Mouse (Mus musculus) ES-Bruce4 (cell line): Measurements from ENCODE around the gene Cux1. TPM values are rescaled to one million over a fixed set of nuclear protein-coding genes. Genes with fewer than 3 reads are reported as not detected.

Experiments
- H3K27ac ChIP-seq: 2 replicates; pipeline ENCODE4 v1.5.1; 2012; ENCODE audit warnings: low read length, inconsistent platforms; ENCODE audit not compliant: insufficient read depth
- H3K27me3 ChIP-seq: 2 replicates; pipeline ENCODE4 v1.6.1; 2012; ENCODE audit warnings: mild to moderate bottlenecking, low read length, inconsistent platforms; ENCODE audit not compliant: control insufficient read depth, poor library complexity, insufficient read depth, severe bottlenecking
- H3K36me3 ChIP-seq: 2 replicates; pipeline ENCODE4 v1.6.1; 2012; ENCODE audit warnings: inconsistent platforms, mild to moderate bottlenecking, low read length, moderate library complexity; ENCODE audit not compliant: control insufficient read depth, poor library complexity, insufficient read depth, severe bottlenecking
- H3K4me1 ChIP-seq: one replicate; pipeline ENCODE4 v1.8.1; 2011; ENCODE audit warnings: low read length; ENCODE audit not compliant: control insufficient read depth, insufficient read depth
- H3K4me3 ChIP-seq: 2 replicates; pipeline ENCODE4 v1.5.1; 2011; ENCODE audit warnings: low read depth, mild to moderate bottlenecking, low read length
- H3K9ac ChIP-seq: 2 replicates; pipeline ENCODE4 v1.6.1; 2012; ENCODE audit warnings: low read depth, mild to moderate bottlenecking, inconsistent platforms; ENCODE audit not compliant: poor library complexity, severe bottlenecking
- H3K9me3 ChIP-seq: replicated peaks from 2 replicates; pipeline ENCODE4 v1.6.1; 2012; ENCODE audit warnings: mild to moderate bottlenecking, low read length, inconsistent platforms; ENCODE audit not compliant: control insufficient read depth, poor library complexity, insufficient read depth, severe bottlenecking
- CTCF ChIP-seq: IDR thresholded peaks from one replicate; pipeline ENCODE4 v1.8.1; 2011; ENCODE audit warnings: low read depth, low read length
- EP300 ChIP-seq: IDR thresholded peaks from 2 replicates; pipeline ENCODE4 v1.6.1; 2011; ENCODE audit warnings: low read depth, low read length; ENCODE audit not compliant: insufficient read depth
- POLR2A ChIP-seq: IDR thresholded peaks from one replicate; pipeline ENCODE4 v1.8.1; 2011; ENCODE audit warnings: low read length; ENCODE audit not compliant: insufficient read depth
- polyA plus RNA-seq: library from polyadenylated mRNA; stranded (reverse); fragments of >200 nt; gene quantifications from 2 replicates; pipeline ENCODE4 v1.2.4, GENCODE M21; 2011; ENCODE audit warnings: low read depth; ENCODE audit not compliant: missing spikeins, insufficient read depth, insufficient read length

Gene Cux1
- polyA plus RNA-seq, 1 experiment, result 37.0 TPM

DNA sequence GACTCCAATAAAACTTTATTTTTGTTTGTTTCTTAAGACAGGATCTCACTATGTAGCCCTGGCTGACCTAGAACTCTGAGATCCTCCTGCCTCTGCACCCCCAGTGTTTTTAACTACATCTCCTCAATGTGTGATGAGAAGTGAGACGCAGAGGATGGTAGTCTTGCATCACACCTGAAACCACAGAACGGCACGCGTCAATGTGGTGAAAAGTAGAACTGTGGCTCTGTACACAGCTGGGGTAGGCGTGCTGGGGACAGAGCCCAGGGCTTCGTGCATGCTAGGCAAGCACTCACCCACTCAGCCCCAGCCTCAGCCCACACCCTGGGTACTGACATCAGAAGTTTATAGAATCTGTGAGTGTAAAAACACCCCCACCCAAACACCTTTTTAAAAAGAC is 107.4 kb downstream of the Cux1 start:
- H3K4me3 ChIP-seq, result no peak overlapping the region
- no peaks in the 10 kb centered on the region for H3K27me3 ChIP-seq
- H3K27ac ChIP-seq, result no peak overlapping the region
- no peak overlapping the region for H3K9ac ChIP-seq
- H3K4me1 ChIP-seq, result no peaks in the 10 kb centered on the region
- H3K36me3 ChIP-seq, result no peaks in the 10 kb centered on the region
- TF ChIP-seq CTCF (no peak), EP300 (no peak), POLR2A (no peak)
- no peaks in the 10 kb centered on the region for H3K9me3 ChIP-seq

DNA sequence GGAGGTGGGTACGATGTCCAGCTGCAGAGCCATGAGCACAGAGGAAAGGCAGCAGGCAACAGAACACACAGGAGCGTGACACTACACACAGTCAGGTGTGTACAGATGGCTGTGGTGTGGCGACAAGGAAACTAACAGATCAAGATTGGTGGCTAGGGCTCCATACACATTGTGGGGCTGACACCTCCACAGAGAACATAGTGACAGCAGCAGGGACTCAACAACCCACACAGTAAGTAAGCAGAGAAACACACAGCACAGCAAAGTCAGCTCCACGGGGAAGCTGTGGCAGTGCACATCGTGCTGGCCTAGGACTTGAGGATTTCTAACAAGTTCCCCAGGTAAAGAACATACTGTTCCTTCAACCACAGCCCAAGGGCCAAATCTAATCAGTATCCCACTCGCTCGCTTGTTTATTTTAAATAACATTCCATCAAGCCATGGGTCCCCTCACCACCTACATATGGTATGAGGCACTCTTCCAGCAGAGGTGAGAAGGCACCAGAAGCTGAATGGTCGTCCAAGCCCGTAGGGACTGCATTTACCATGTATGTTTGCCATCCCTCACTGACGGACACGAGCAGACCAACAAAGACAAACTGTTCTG is 108.3 kb downstream of the Cux1 start:
- TF ChIP-seq POLR2A, result no peak
- TF ChIP-seq CTCF, result no peak
- TF ChIP-seq EP300, result no peak
- no peaks in the 10 kb centered on the region for H3K27me3 ChIP-seq
- no peak overlapping the region for H3K9ac ChIP-seq
- H3K4me1 ChIP-seq, result no peaks in the 10 kb centered on the region
- H3K4me3 ChIP-seq, result no peak overlapping the region
- H3K36me3 ChIP-seq, result no peaks in the 10 kb centered on the region
- H3K27ac ChIP-seq, result no peak overlapping the region
- no peaks in the 10 kb centered on the region for H3K9me3 ChIP-seq

DNA sequence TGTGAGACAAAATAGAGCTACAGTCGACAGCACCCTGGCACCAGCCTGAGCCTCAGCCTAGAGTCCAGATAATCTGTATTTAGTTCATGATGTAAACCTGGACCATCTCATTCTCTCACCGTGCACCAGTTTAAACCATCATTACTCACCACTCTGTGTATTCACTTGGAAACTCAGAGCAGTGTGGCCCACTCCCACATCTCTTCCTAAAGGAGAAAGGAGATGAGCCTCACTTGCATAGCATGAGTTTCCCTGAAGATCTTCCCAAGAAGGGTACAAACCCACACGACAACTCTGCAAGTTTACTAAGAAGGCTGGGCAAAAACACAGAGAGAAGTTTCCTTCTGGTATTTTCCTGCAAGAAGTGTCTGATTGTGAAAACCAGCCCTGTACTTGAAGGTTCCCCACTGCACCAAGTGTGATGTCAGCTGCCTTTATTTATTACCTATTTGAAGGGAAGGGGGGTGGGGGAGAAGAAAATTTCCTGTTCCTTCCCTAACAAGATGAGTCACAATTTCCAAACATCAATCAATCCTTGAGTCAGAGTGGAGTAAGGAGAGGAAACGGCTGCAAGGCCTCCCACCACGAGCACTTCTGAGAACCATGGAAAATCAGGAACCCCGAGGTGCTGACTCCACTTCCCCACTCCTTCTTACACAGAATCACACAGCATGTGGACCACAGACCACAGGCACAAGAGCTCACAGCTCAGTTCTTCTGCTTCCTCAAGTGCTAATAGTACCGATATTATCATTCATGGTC is 109.0 kb downstream of the Cux1 start:
- no peak for TF ChIP-seq POLR2A
- no peak for TF ChIP-seq EP300
- TF ChIP-seq CTCF, result no peak
- H3K4me3 ChIP-seq, result no peak overlapping the region
- H3K4me1 ChIP-seq, result no peaks in the 10 kb centered on the region
- no peak overlapping the region for H3K9ac ChIP-seq
- no peaks in the 10 kb centered on the region for H3K36me3 ChIP-seq
- no peak overlapping the region for H3K27ac ChIP-seq
- no peaks in the 10 kb centered on the region for H3K27me3 ChIP-seq
- H3K9me3 ChIP-seq, result no peaks in the 10 kb centered on the region

DNA sequence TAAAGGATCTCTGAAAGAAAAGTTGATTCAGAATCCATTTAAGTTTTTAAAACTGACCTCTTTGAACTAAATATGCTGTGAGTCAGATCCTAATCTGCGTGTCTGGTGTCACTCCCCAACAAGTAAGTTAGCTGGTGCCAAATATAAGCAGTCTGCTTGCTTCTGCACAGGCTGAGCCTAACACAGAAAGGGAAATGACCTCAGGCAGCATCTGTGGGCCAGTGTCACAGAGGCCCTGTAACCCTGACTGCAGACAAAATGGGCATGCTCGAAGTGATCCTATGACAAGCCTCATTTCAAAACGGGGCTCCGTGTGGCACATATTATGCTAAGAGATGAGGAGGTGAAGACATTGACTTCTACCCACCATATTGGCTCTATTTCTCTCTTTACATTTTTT is 110.9 kb downstream of the Cux1 start:
- H3K9ac ChIP-seq, result no peak overlapping the region
- no peak overlapping the region for H3K4me3 ChIP-seq
- H3K9me3 ChIP-seq, result no peaks in the 10 kb centered on the region
- H3K27ac ChIP-seq, result no peak overlapping the region
- TF ChIP-seq POLR2A, result no peak
- TF ChIP-seq CTCF, result no peak
- TF ChIP-seq EP300, result no peak
- H3K27me3 ChIP-seq, result no peaks in the 10 kb centered on the region
- no peaks in the 10 kb centered on the region for H3K4me1 ChIP-seq
- no peaks in the 10 kb centered on the region for H3K36me3 ChIP-seq

DNA sequence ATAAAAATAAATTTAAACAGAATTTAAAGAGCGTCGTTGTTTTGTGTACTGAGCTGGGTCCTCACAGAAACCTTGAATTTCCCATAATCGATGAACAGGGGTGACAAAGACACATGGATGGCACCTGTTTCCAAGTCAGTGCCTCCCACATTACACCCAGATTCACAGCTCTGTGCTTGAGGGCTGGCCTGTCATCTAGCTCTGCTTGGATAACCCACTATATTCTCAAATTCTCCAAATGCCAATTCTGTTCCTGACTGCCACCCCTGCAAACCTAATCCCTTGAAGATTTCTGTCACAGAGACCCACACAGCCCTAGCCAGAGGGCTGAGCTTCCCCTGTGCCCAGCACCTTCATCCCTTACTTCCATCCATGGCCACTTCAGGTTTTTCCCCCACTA is 114.6 kb downstream of the Cux1 start:
- no peak overlapping the region for H3K9ac ChIP-seq
- no peaks in the 10 kb centered on the region for H3K9me3 ChIP-seq
- no peak for TF ChIP-seq EP300
- no peak for TF ChIP-seq POLR2A
- no peak for TF ChIP-seq CTCF
- H3K27me3 ChIP-seq, result no peaks in the 10 kb centered on the region
- H3K4me1 ChIP-seq, result no peaks in the 10 kb centered on the region
- H3K36me3 ChIP-seq, result no peaks in the 10 kb centered on the region
- no peak overlapping the region for H3K4me3 ChIP-seq
- H3K27ac ChIP-seq, result no peak overlapping the region

DNA sequence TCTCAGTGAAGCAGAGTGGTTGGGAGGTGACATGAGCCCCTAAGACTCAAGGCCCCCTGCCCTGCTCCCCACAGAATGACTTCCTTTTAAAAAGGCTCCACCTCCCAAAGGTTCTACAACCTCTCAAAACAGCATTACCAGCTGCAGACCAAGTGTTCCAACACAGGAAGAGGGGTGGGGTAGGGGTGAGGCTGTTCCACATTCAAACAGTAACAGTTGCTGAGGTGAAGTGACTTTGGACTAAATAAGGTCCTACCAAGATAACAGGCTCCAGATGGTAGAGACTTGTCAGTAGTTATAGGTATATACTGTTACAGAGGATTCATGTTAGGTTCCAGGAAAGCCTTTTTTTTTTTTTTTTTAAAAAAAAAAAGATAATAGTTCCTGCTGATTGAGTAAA is 117.5 kb downstream of the Cux1 start:
- Histone ChIP-seq H3K4me1 (no peaks in the 10 kb centered on the region), H3K36me3 (no peaks in the 10 kb centered on the region), H3K27ac (no peak overlapping the region), H3K27me3 (no peaks in the 10 kb centered on the region), H3K9me3 (no peaks in the 10 kb centered on the region), H3K4me3 (no peak overlapping the region), H3K9ac (no peak overlapping the region)
- TF ChIP-seq POLR2A, result no peak
- TF ChIP-seq EP300, result no peak
- no peak for TF ChIP-seq CTCF
